Mouse (Mus musculus): Measurements from ENCODE around the gene Gm14085.
A peak's percentile ranks its signal among the peaks of the same experiment; 100 is the strongest.
"Not testable (repeated sequence)": the region's sequence is repeated elsewhere in the genome, so short reads cannot be mapped to it uniquely, and the experiment has no call there.

Gm14085 gene

GRCm38 (mm10) chr2:122484641-122485040 is at the start of gene Gm14085:
TSS of gene Gm14085 (plus strand) at chr2:122484941.
- DNase-seq = no peak

GRCm38 (mm10) chr2:122438706-122439482 is 45.8 kb upstream of the Gm14085 start:
- not testable (repeated sequence) for DNase-seq

GRCm38 (mm10) chr2:122440521-122440920 is 44.2 kb upstream of the Gm14085 start:
- DNase-seq = not testable (repeated sequence)

GRCm38 (mm10) chr2:122441000-122441933 is 43.5 kb upstream of the Gm14085 start:
- DNase-seq = no peak

GRCm38 (mm10) chr2:122450351-122450750 is 34.4 kb upstream of the Gm14085 start:
- no peak for DNase-seq

- DNase-seq = no peak
Observed at GRCm38 (mm10) chr2:122452426-122452825, 32.3 kb upstream of the Gm14085 start.

GRCm38 (mm10) chr2:122466901-122467300 is 17.8 kb upstream of the Gm14085 start:
- no peak for DNase-seq

- DNase-seq = peak; percentile 92
Observed at GRCm38 (mm10) chr2:122467351-122468013, 17.3 kb upstream of the Gm14085 start.

- DNase-seq = no peak
Observed at GRCm38 (mm10) chr2:122469221-122469620, 15.5 kb upstream of the Gm14085 start.

GRCm38 (mm10) chr2:122476585-122476984 is 8.2 kb upstream of the Gm14085 start:
- DNase-seq = no peak

GRCm38 (mm10) chr2:122483787-122484186 is 954 bp upstream of the Gm14085 start:
- DNase-seq = not testable (repeated sequence)

GRCm38 (mm10) chr2:122485654-122486053 is 913 bp downstream of the Gm14085 start:
- not testable (repeated sequence) for DNase-seq

- DNase-seq = not testable (repeated sequence)
Observed at GRCm38 (mm10) chr2:122486122-122486521, 1.4 kb downstream of the Gm14085 start.

- no peak for DNase-seq
Observed at GRCm38 (mm10) chr2:122486674-122487073, 1.9 kb downstream of the Gm14085 start.

- not testable (repeated sequence) for DNase-seq
Observed at GRCm38 (mm10) chr2:122529696-122530095, 45.0 kb downstream of the Gm14085 start.

- no peak for DNase-seq
Observed at GRCm38 (mm10) chr2:122531290-122531689, 46.5 kb downstream of the Gm14085 start.

- no peak for DNase-seq
Observed at GRCm38 (mm10) chr2:122531726-122532125, 47.0 kb downstream of the Gm14085 start.

- no peak for DNase-seq
Observed at GRCm38 (mm10) chr2:122532136-122532801, 47.5 kb downstream of the Gm14085 start.

GRCm38 (mm10) chr2:122532802-122533186 is 48.1 kb downstream of the Gm14085 start:
- DNase-seq = no peak

GRCm38 (mm10) chr2:122533378-122533777 is 48.6 kb downstream of the Gm14085 start:
- no peak for DNase-seq

- DNase-seq = no peak
Observed at GRCm38 (mm10) chr2:122534671-122535070, 49.9 kb downstream of the Gm14085 start.

- DNase-seq = peak; percentile 18
Observed at GRCm38 (mm10) chr2:122558317-122558716, 73.6 kb downstream of the Gm14085 start.
